Mouse (Mus musculus) retina, postnatal 1 day (tissue): ENCODE measurements around the gene Sox9.

Source experiments
- DNase-seq: peaks from one replicate; pipeline ENCODE4 v3.0.0-alpha.2; 2012

Gene Sox9

DNA sequence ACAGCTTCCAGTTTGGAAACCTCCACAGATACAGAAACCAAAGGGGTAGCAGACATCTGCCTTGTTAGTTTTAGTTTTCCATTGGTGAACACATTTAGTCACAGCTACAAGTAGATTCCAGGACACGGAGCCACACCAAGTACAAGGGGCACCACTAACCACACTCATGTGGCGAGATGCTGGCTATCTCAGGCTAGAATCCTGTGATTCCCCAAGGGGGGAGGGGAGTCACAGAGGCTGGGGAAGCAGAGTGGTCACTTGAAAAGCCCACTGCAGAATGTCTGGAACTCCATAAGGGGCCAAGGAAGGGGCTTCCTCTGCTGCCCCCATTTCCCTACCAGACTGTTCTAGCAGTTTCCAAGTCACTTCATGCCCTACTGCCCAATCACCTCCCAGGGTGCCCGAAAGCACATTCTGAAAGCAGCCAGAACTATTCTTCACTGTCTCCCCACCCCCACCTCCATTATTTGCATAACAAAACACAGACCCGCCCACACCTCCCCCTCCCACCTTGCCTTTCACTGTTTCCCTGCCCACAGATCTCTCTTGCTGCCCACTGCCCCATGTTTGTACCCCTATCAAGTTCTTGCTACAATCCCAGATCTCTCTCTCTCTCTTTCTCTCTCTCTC lies 19.3 kb downstream of the Sox9 start:
- peak; percentile 82 for DNase-seq

DNA sequence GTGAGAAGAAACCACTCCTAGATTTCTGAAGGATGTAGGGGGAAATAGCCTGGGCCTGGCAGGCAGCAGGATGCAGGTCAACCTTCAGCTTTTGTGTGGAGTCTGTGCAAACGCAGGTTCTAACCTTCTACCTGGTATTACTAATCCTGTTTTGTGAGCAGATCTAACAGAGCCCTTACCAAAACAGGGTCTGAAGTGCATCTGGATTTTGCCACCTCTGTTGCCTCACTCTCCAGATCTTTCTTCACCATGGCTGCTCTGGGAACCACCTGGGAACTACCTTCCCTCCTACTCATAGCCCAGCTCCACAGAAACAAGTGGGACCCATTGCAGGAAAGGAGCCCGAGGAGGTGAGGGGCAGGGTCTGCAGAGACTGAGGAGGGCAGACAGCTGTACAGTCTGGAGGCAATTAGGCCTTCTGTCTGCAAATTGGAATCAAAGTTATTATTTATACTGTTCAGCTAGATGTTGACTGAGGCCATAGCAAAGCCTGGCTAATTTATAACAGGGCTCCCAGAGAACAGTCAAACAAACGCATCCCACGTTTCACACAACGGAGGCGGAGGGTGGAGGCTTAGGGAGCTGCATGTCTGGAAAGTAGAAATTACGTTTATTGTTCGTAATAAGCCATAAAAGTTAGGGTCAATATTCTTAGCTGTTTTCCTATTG lies 25.9 kb downstream of the Sox9 start:
- DNase-seq: no peak

DNA sequence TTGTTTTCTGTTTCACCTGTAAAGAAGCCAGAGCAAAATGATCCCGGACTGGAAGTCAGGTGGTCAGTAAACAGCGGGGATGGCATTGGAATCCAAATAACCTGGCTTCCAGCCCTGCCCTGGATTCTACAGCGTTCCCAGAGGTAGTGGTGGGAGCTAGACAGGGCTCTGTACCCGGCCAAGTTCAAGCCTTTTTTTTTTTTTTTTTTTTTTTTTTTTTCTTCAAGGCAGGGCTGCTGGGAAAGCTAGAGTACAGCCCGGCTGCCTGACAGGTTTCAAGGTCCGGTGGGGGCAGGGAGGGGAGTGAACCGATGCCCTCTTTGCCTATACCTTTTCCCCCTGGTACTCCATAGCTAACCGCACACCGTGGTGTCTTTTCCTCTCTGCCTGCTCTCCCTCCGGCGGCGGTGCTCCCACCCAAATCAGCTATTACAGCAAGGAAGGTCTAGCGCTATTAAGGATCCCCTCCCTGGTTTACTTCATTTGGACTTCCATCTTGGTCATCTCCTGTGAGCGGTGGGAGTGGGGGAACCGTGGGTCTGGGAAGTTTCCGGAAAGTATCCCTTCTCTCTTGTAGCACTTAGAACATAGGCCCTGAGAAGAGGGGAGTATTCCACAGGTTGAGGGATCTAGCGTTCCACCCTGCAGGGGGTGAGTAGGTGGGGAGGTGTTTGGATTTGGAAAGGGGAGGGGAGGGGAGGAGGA lies 28.6 kb downstream of the Sox9 start:
- no peak for DNase-seq

DNA sequence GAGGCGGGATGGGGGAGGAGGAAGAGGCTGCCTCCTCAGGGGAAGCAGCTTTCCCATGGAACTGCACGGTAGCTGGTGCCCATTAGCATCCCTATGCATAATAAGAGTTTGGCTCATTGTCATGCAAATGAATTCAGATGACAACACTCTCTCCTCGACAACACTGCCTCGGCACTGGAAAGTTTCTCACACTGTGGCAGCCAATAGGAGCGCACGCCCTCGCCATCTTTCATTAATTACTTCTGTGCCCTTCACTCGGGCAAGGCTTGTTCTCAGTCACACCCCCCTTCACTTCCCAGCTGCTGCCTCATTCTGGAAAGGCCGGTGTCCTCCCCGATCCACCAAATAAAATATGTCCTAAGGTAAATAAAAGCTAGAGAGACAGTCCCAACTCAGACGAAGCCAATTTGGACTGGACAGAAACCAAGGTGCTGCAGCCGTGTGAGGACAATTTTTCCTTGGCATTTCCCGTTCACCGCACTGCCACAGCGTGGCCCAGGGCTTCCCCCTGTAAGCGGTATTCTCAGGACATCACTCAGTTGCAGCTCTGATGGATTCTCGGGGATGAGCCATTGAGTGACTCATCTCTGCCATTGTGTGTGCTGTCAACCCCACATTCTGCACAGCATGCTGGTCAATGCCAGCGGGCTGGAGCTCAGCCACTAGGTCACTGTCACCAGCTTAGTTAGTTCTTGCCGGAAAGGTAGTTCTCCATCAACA lies 29.3 kb downstream of the Sox9 start:
- DNase-seq: peak; percentile 97

DNA sequence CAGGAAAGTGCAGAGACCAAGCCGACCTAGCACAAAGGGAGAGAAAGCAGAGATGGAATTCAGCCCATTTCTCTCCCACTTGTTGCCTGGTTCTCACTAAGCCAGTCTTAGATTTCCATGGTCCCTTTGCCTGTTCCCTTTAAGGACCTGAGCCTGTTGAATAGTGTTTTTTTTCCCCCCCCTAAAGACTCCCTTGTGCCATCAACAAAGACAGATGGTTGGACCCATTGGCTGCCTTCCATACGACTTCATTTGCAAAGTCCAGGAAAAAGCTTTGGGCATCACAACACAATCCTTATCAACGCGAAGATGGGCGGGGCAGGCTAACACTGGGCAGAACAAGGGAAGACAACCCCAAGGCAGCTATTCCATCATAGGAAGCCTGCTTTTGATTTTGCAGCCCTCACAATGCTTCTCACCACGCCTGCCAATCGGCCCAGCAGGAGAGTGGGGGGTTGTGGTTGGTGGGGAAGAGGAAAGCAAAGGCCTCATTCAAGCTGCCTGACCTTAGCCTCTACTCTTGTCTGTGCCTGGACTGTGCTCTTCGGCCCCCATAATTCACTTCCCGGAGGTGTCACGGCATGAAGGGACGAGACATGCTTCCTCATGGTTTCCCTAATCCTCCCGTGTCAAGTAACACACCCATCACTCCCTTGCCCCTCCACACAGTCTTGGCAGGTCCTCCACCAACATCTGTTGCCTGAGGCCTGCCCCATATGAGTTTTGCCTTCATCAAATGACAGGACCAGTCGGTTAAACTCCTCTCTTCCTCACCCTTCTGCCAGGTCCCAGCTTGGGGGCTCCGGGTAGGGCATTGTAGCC lies 36.0 kb downstream of the Sox9 start:
- no peak for DNase-seq

DNA sequence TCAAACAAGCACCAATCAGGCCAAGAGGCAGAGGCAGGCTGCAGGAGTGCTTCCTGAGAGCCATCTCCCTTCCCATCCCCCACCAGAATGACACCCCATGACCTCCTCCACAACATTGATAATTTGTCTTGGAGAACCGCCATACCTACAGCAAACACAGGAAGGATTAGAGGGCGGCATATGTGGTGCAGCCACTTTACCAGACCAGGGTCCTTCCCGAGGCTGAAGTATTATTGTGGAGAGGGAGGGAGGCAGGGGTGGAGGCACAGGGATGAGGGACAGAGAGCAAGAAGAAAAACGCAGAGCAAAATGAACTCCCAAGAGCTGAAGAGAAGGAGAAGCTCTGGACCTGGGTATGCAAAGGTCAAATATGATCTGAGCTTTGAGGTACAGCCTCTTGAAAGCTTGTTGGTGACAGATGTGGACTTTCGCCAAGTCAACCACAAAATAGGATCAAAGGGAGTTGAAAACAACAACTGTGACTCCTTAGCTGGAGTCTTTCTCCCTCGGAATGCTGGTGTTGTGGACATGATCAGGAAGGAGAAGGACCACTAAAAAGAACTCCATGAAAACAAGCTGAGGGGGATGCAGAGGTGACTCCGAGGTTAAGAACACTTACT lies 36.7 kb downstream of the Sox9 start:
- no peak for DNase-seq

DNA sequence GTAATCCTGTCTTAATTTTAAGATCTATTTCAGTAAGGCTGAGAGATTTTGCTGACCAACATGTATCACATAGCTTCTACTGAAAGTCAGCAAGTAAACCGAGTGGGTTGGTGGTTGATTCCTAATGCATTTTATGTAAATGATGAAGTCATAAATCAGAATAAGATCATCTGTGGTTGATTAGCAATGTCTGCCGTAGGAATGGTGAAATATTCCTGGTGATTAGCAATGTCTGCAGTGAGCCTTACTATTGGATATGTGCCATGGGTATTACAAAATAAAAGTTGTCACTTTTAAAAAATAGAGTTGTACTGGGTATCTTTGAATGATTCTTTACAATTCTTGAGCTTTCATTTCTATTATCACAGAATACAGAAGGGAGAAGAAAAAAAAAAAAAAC lies 39.5 kb downstream of the Sox9 start:
- no peak for DNase-seq

DNA sequence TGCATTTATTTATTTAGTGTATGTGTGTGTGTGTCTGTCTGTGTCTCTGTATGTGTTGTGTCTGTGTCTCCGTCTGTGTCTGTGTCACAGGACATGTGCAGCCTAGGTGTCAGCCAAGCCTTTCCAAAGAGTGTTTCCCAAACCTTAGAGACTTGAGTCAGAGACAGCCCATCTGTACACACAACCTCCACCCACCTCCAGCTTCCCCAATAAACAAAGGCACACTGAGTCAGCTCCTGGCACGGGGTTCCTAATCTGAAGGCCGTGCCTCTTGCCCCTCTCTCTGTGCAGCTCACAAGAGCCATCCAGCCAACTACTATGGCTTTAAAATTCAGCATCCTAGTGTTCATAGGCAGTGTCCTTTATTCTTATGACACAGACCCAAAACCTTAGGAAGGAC lies 42.1 kb downstream of the Sox9 start:
- DNase-seq: no peak

DNA sequence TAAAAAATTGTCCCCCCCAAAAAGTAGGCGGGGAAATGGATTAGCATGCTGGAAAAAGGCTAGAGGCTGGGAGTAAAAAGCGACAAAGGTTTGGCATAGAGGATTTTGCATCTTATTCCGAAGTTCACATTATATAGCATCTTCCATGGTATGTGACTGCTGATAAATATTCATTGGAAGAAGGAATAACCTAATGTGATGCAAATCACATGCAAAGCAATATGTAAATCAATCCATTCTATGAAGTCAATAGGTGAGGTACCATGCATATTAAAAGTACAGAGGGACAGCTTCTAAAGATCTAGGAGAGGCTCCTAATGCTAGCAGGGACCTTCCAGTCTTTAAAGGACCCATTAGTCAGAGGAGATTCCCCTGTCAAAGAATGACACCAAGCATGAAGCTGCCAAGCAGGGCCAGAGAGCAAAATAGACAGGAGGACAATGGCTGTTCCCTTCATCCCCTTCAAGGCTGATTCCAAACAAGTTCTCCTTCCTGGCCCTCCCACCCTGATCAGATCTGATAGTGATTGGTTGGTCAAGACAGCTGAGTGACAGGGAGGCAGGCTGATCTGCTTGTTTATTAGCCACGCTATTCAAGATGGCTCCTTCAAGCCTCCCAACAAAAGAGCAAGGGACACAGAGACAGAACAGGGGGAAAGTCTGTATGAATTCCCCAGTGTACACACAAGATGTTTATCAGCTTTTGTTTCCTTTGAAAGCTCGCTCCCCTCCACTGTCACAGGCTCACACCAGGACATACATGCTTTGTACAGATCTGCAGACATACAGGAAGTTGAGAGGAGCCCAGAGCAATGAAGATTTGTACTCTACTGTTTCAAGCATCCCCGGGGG lies 44.4 kb downstream of the Sox9 start:
- DNase-seq: no peak

DNA sequence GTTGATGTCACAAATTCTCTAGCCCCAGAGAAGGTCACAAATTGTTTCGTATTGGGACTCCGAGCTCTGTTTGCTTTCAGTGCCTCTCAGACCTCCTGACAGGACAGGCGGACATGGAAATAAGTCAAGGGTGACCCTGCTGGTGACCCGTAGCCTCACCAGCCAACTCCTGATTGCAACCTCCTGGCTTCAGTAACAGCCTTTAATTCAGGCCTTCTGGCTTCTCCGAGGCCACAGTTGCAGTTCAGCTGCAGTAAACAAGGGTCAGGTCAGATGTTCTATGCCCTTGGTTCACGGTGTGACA lies 45.0 kb downstream of the Sox9 start:
- DNase-seq: no peak

DNA sequence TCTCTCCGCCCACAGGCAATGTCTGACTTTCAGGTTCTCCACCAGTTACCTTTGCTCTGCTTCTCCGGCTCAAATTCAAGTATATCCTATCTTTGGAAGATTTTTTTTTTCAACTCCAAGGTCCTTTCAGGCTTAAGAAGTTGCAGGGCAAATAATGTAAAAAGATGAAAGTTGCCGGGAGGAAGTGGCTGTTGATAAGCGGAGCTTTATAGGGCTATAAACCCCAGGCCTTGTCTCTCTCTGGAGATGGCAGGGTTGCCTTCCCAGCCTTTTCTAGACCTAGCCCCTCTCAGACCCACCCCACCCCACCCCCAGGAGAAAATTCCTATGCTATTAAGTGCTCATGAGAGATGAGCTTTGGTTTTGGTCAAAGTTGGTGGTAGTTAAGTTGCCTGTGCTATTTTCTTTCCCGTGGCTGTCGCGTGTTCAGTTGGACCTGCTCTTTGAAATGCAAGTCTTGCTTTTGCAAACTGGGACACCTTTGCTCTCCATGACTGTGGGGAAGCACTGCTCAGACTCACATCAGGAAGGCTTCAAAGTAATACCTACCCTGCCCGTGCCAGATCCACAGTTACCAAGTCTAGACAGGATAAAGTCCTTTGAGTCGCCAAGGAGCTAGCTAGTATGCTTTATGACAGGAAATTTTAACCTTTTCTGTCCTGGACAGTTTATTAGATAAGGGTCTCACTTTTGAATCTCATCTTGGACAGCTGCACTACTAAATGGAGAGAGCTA lies 46.7 kb downstream of the Sox9 start:
- DNase-seq: no peak

DNA sequence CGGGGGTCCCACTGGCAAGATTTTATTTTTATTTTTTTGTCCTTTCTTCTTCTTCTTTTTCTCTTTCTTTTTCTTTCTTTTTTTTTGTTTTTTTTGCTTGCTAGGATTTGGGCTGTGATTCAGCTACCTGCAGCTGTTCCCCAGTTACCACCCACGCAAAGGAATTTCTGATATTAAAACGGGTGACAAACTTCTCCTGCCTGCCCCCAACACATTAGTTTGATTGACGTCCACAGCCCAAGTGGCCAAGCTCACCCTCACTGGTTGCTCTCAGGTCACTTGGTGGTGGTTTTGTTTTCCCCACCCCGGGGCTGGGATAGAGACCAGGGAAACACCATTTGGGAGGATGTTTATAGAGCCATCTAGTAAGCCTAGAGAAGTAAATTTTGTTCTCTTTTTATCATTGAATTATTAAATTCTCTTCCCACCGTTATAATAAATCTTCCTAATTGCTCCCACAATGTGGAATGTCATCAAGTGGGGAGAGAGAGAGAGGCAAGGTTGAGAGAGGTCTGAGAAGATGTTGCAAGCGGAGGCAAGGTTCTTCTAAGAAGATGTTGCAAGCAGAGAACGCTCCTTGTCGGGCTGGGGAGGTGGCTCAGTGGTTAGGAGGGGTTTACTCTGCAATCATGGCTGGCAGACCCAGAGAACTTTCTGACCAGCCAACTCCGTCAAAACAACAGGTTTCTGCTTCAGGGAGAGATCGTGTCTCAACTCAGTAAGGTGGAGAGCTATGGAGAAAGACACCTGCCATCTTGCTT lies 52.4 kb downstream of the Sox9 start:
- no peak for DNase-seq

DNA sequence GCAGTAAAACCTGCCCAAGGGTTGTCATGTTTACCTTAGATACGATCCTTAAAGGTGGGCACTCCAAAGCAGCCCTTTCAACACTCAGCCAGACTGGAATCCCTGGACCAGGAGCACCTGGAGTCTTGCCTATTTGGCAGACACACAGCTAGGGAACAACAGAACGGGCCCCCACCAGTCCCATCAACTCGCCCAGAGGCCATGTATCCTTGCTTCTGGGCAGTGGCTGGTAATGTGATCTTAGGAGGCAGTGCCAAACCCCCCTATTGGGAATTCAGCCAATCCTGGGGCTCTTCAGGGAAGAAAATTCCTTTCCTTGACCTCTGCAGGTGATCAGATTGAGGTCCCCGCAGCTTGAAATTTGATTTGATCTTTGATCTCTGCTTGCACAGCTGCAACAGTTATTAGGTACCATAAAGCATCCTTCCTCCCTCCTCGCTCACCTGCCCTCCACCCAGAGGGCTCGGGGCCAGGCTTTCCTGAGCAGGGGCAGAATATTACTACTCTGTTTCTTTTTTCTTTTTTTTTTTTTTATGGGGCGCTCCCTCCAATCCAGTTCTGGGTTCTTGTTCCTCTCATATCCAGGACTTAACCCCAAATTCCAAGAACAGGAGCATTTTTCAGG lies 53.6 kb downstream of the Sox9 start:
- no peak for DNase-seq
